Mouse (Mus musculus) hematopoietic stem cell, adult 5-6 weeks (primary cell): Measurements from ENCODE around the gene Asb15. TPM values are rescaled to one million over a fixed set of nuclear protein-coding genes. Genes with fewer than 3 reads are reported as not detected.

Experiments used
- ATAC-seq, 2 experiments: fragments of 125-278 bp in 1 of 2; replicated peaks in 1 of 2; 2 replicates each; pipeline ENCODE4 v1.8.0; 2016 to 2017; ENCODE audit warnings: inconsistent platforms in 2 of 2, mild to moderate bottlenecking in 2 of 2, moderate number of reproducible peaks in 2 of 2, low read depth in 1 of 2, moderate TSS enrichment in 1 of 2; ENCODE audit not compliant: low FRiP score in 2 of 2, poor library complexity in 2 of 2, severe bottlenecking in 2 of 2, insufficient read depth in 1 of 2, low TSS enrichment in 1 of 2
- total RNA-seq: library from RNA; stranded (forward); fragments of 172-1452, 232-1000 nt; gene quantifications from 2 replicates; pipeline ENCODE4 v1.2.3, GENCODE M21; 2017

Asb15 gene
- total RNA-seq, 1 experiment from 2014 or later: not detected

DNA sequence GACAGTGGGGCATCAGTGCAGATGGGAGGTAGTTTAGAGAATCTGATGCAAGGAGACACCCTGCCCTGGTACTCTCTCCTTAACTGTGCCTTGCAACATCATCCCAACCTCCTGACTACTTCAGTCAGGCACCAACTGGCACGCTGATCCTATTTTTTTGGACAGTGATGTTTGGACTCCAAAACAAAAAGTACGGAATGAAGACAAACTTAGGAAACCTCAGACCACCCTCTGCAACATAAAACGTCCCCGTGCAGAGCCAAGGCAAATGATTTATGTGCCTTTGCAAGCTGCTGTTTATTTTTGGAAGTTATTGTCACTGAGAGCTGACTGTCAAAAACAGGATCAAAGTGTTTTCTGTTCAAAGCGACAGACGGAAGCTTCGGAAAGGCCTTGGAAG is 24.1 kb downstream of the Asb15 start:
- no peak for ATAC-seq

- ATAC-seq: no peak
Measured at GRCm38 (mm10) chr6:24554427-24555086, 26.6 kb downstream of the Asb15 start.

DNA sequence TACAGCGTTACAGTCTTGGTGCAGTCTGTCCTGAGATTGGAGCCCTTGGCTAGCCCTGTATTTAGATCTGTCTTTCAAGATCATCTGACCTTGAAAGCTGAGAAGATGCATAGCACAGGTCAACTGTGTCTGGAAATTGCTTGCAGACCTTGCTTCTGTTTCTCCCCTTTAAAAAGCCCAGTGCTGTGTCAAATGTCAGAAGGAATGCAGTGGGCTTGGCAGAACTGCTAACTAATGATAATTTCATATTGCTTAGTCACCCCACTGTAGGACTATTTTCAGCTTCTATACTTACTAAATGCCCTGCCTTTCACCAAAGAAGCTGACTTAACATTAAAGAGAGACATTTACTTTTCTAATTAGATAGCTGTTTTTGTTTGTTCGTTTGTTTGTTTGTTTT is 27.5 kb downstream of the Asb15 start:
- no peak for ATAC-seq

DNA sequence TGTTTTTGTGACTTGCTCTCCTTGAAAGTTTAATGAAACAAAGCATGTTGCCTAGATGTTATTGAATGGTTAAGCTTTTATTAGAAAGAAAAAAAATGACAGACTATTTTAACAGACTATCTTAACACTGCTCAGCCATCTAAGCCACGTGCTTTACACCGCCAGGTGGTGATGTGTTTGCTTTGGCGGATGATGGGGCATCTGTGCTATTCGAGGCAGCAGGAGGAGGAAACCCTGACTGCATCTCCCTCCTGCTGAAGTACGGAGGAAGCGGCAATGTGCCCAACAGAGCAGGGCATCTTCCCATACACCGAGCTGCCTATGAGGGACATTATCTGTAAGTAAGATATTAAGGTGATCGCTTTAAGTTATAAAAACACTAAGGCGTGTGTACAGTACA is 36.1 kb downstream of the Asb15 start:
- ATAC-seq: no peak

- ATAC-seq: no peak
Measured at GRCm38 (mm10) chr6:24564886-24565285, 36.9 kb downstream of the Asb15 start.

DNA sequence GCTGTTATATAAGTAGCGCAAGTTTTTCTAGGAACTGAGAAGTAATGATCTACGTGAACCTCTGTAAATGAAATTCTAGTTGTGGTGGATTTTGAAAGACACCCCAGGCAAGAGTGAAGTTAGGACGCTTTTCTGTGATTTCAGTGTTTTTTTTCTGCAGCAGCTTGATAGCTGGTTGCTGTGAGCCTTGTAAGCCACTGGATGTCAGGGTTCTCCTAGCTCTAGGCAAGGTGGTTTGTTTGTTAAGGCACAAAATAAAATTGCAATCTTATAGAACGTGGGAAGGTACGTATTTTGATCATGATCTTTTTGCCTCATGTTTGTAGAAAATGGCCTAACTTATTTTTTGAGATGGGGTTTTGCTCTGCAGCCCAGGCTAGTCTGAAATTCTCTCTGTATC is 41.0 kb downstream of the Asb15 start:
- no peak for ATAC-seq

DNA sequence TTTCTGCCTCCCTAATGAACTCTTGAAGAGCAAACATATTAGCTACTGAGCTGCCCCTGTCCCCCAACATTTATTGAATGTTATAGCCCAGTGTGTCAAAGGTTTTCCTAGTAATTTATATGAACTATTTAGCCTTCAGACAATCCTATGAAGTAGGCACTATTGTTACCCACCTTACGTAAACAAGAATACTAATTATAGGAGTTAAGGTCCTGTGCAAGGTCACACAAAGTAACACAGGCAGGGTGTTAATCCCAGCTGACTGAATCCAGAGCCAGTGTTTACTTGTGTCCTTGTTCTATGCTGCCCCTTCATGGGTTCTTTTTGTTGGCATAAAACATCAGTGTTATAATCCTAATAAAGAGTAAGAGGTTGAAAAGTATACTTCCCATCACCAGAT is 41.8 kb downstream of the Asb15 start:
- no peak for ATAC-seq

- ATAC-seq: no peak
Measured at GRCm38 (mm10) chr6:24570278-24570677, 42.3 kb downstream of the Asb15 start.

DNA sequence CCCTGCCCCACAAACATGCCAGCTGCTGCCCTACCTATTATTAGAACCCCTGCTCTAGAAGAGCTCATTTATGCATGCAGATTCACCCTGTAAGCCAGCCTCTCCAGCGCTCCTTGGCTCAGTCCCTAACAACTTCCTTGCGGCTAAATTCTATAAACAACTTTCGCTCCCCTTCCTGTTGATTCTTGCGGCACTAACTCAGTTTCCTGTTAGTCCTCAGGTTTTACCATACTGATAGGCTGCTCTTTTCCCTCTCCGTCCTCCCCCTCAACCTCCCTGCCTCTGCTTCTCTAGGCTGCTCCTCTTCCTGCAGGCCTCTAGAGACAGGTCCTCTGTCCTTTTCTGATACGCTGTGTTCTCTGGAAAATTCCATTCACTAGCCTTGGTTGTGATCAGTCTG is 43.2 kb downstream of the Asb15 start:
- no peak for ATAC-seq

GRCm38 (mm10) chr6:24572431-24572830 is 44.5 kb downstream of the Asb15 start:
- ATAC-seq: no peak

GRCm38 (mm10) chr6:24573319-24573718 is 45.4 kb downstream of the Asb15 start:
- ATAC-seq: no peak

GRCm38 (mm10) chr6:24583456-24583855 is 55.5 kb downstream of the Asb15 start:
- ATAC-seq: no peak

- ATAC-seq: no peak
Measured at GRCm38 (mm10) chr6:24585431-24586310, 57.7 kb downstream of the Asb15 start.

- ATAC-seq: no peak
Measured at GRCm38 (mm10) chr6:24586885-24587284, 58.9 kb downstream of the Asb15 start.

DNA sequence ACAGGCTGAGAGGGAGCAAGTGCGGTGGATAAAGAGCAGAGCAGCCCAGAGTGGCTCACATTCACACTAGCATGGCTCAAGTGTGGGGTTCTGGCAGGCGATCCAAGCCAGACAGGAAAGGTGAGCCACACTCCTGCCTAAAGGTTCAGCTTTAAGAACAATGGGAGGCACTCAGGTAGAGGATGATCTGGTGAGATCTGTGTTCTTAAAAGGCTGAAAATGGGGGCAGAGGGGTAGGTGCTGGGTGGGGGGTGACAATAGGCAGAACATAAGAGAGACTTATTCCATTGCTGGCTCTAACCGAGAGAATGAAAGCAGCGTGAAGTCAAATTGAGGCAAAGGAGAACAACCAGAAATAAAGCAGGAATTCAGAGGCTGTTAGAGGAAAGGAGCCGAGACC is 62.3 kb downstream of the Asb15 start:
- no peak for ATAC-seq

DNA sequence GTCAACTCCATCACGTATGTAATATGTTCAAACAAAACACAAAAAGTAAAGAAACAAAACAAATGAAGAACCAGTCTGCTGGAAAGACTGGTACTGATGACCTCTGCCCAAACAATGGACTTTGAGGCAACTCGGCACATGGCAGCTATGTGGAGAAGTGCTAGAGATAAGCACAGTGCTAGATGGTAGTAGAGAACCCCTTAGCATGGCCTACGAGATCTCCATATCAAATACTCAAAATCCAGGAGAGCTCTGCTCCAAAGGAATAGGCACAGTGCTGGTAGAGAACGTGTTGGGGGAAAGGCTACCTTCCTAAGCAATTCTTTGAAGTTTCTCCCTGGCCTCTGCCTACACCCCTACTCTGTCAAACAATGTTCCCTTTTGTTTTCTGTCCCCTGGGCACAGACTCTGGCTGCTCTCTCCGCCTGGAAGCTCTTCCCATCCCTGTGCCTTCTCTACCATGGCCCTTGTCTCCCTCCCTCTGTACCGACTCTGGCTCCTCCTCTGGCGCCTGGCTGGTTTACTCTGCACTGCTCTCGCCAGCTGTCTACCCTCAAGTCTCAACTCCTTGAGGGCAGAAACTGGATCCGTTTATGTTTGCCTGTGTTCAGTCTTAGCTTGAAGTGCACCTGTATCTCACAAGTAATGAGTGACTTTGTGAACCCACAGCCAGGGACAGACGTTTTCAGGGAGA is 63.7 kb downstream of the Asb15 start:
- ATAC-seq: no peak

DNA sequence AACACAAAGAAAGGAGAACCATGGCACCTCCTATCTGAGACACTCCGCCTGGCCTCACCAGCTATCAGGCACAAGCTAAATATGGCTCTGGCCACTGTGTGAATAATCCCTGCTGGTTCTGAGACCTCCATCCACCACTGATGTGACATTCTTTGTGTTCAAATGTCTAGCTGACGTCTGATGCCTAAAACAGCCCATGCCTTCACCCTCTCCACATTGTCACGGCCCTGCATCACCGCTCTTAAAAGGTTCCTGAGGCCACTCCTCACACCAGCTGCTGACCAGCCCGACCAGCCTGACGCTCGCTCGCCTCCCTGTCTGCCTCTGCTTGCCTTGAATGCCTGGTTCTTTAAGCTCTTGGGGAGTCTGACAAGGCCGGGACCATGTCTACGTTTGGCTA is 69.6 kb downstream of the Asb15 start, which contains the start of gene Lmod2:
Gene Lmod2 (plus strand): TSS at position 263 of the 400 bp plus-strand sequence.
- ATAC-seq: no peak

DNA sequence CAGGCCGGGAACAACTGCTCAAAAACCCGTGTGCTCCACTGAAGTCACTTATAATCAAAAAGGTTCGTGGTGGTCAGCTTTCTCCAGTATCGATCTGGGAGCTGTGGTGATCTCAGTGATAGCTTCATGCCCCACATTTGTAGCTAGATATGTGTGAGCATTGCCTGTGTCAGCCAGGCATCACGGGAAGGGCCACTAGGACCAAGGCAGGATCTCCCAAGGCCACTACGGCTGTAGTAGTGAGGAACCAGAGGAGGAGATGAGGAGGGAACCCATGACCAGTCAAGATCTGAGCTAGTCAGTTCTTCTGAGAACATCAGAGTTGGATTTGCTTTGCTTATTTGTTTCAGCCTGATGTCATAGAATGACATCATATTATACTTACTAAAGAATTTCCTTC is 71.2 kb downstream of the Asb15 start:
- no peak for ATAC-seq
